Mouse (Mus musculus) liver, adult 2 months (tissue): ENCODE measurements at regions not wholly inside any gene's neighbourhood (a gene's known extent, or its start where the extent isn't known, plus 50 kb on each side); places are given as distances from the start of the nearest gene placed in this dataset.

Source experiments
- CTCF ChIP-seq: fragments of 200-500 bp; IDR thresholded peaks from 2 replicates; pipeline ENCODE4 v1.5.1; 2011; ENCODE audit warnings: low read depth, low read length, control low read depth
- POLR2A ChIP-seq: fragments of 200-500 bp; IDR thresholded peaks from 2 replicates; pipeline ENCODE4 v1.6.1; 2011; ENCODE audit warnings: low read length, control low read depth; ENCODE audit not compliant: insufficient read depth; ENCODE audit errors: extremely low read depth

- TF ChIP-seq POLR2A (no peak), CTCF (no peak)
These were observed 97.7 kb downstream of the Rplp1 start for GRCm38 (mm10) chr9:61816589-61817179.
